Mouse (Mus musculus) adrenal gland, postnatal 36 days (tissue): ENCODE data around the gene Il1a. TPM values are rescaled to one million over a fixed set of nuclear protein-coding genes. Genes with fewer than 3 reads are reported as not detected.

ENCODE experiments used
- DNase-seq, 2 experiments: peaks; one replicate each; pipeline ENCODE4 v3.0.0; 2021; ENCODE audit warnings: mixed read lengths in 1 of 2
- total RNA-seq, 2 experiments: library from RNA; stranded (reverse); gene quantifications; 2 replicates each; pipeline ENCODE4 v1.2.3; 2021

The Il1a gene
- total RNA-seq, 2 experiments from 2014 or later: 0.17 TPM; not detected in 1

GRCm38 (mm10) chr2:129263073-129263472 lies 46.7 kb downstream of the Il1a start:
- DNase-seq: peak; percentile 36 to 43

- DNase-seq: no peak
Observed at GRCm38 (mm10) chr2:129261151-129261794, 48.5 kb downstream of the Il1a start.

- no peak for DNase-seq
Observed at GRCm38 (mm10) chr2:129260646-129261045, 49.1 kb downstream of the Il1a start.

GRCm38 (mm10) chr2:129258475-129259211 lies 51.1 kb downstream of the Il1a start:
- DNase-seq: peak; percentile 21 to 75

GRCm38 (mm10) chr2:129258056-129258455 lies 51.7 kb downstream of the Il1a start:
- DNase-seq: no peak

- DNase-seq: no peak
Observed at GRCm38 (mm10) chr2:129256006-129256405, 53.8 kb downstream of the Il1a start.

- DNase-seq: no peak
Observed at GRCm38 (mm10) chr2:129254076-129254475, 55.7 kb downstream of the Il1a start.

- DNase-seq: no peak
Observed at GRCm38 (mm10) chr2:129253631-129253970, 56.2 kb downstream of the Il1a start.

- no peak for DNase-seq
Observed at GRCm38 (mm10) chr2:129252836-129253630, 56.7 kb downstream of the Il1a start.

Other genes with a start within 250 kb of the Il1a start
- 10 to 100 TPM; 10.7 to 12.1 TPM for gene Ttl, start 244.0 kb downstream of the Il1a start, total RNA-seq
- 10 to 100 TPM; 14.4 to 19.8 TPM for gene Polr1b, start 209.0 kb downstream of the Il1a start, total RNA-seq
- gene Chchd5, start 180.3 kb downstream of the Il1a start, total RNA-seq: 10 to 100 TPM; 17.0 to 23.4 TPM
- 10 to 100 TPM; 16.1 to 20.3 TPM for gene Slc20a1, start 111.2 kb downstream of the Il1a start, total RNA-seq
- gene Ckap2l, start 12.8 kb downstream of the Il1a start, total RNA-seq: 1 to 10 TPM; 3.0 to 3.5 TPM
- 1 to 10 TPM in 1 of 2 experiments, under 1 TPM in 1; 0.82 to 1.7 TPM for gene Il1b, start 61.2 kb upstream of the Il1a start, total RNA-seq
- gene F830045P16Rik, start 226.6 kb upstream of the Il1a start, total RNA-seq: not detected